Mouse (Mus musculus) kidney, postnatal 0 days (tissue): Measurements from ENCODE around the gene Ppargc1a. TPM values are rescaled to one million over a fixed set of nuclear protein-coding genes. Genes with fewer than 3 reads are reported as not detected.
A peak's percentile ranks its signal among the peaks of the same experiment; 100 is the strongest.

Experiments used
- ATAC-seq: fragments of 200-750 bp; cut with Nextera tagmentation; replicated peaks from 2 replicates; pipeline ENCODE4 v1.8.0; 2017; ENCODE audit warnings: low read depth, moderate number of reproducible peaks, moderate TSS enrichment, moderate library complexity; ENCODE audit not compliant: low FRiP score
- DNase-seq: peaks from one replicate; pipeline ENCODE4 v3.0.0-alpha.2; 2016; ENCODE audit warnings: low spot score
- H3K27ac ChIP-seq: fragments of 300-500 bp; sonication (generic); 2 replicates; pipeline ENCODE4 v1.5.1; 2014; ENCODE audit warnings: mild to moderate bottlenecking
- H3K27me3 ChIP-seq: fragments of 300-500 bp; sonication (generic); 2 replicates; pipeline ENCODE4 v1.6.1; 2014; ENCODE audit warnings: low read length, mixed read lengths; ENCODE audit not compliant: insufficient read depth
- H3K36me3 ChIP-seq: fragments of 300-500 bp; sonication (generic); 2 replicates; pipeline ENCODE4 v1.6.1; 2014; ENCODE audit warnings: low read length, mixed read lengths; ENCODE audit not compliant: insufficient read depth
- H3K4me1 ChIP-seq: fragments of 300-500 bp; sonication (generic); replicated peaks from 2 replicates; pipeline ENCODE4 v1.6.1; 2014; ENCODE audit warnings: antibody characterized with exemption, low read length, mixed read lengths; ENCODE audit not compliant: insufficient read depth
- H3K4me2 ChIP-seq: fragments of 300-500 bp; sonication (generic); 2 replicates; pipeline ENCODE4 v1.6.1; 2014; ENCODE audit warnings: mild to moderate bottlenecking, low read length, moderate library complexity, mixed read lengths
- H3K4me3 ChIP-seq: fragments of 300-500 bp; sonication (generic); replicated peaks from 2 replicates; pipeline ENCODE4 v1.5.1; 2014; ENCODE audit warnings: low read depth, low read length
- H3K9ac ChIP-seq: fragments of 300-500 bp; sonication (generic); 2 replicates; pipeline ENCODE4 v1.6.1; 2014; ENCODE audit warnings: low read depth, low read length
- H3K9me3 ChIP-seq: fragments of 300-500 bp; sonication (generic); replicated peaks from 2 replicates; pipeline ENCODE4 v1.6.1; 2016; ENCODE audit warnings: low read length, inconsistent platforms, mixed read lengths
- CTCF ChIP-seq: IDR thresholded peaks from 2 replicates; pipeline ENCODE4 v1.5.1; 2016; ENCODE audit warnings: antibody characterized with exemption, low read depth, mild to moderate bottlenecking, moderate library complexity
- WGBS: fragments of 180-500 bp; shearing (Covaris S2); extraction: QIAGEN DNeasy Blood & Tissue Kit; methylation state at CpG from one replicate; pipeline ENCODE4 v1.1.7; 2014; 5-methylcytosine and 5-hydroxymethylcytosine counted together
- polyA plus RNA-seq: library from polyadenylated mRNA; unstranded; fragments of >200 nt; fragmentation: Nextera tagmentation; extraction: Ambion mirVana; gene quantifications from 2 replicates; pipeline ENCODE4 v1.2.1, GENCODE M21; 2015

The Ppargc1a gene
- polyA plus RNA-seq, 1 experiment from 2014 or later: 30.1 TPM

DNA sequence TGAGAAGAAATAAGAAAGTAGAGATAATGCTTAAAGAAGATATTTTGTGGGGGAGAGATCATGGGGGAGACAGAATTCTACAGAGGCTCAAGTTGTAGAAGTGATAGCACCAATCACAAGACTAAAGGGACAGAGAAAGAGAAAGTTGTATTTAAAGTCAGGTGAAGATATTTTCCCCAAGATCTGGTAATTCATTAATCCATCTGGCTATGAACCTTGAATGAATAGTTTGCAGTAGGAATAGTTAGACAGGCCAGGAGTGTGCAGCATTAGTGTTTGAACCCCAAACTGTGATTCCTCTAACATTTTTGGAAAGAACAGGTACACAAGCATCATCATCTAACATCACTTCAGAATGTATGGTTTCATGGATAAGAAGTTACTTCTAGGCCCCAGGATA is 28.0 kb downstream of the Ppargc1a start:
- no peaks in the 10 kb centered on the region for H3K9me3 ChIP-seq
- ATAC-seq: no peak
- H3K27ac ChIP-seq: no peak overlapping the region
- H3K9ac ChIP-seq: no peak overlapping the region
- H3K4me3 ChIP-seq: no peak overlapping the region
- no peak for DNase-seq
- no peaks in the 10 kb centered on the region for H3K4me1 ChIP-seq
- no peaks in the 10 kb centered on the region for H3K36me3 ChIP-seq
- H3K27me3 ChIP-seq: no peaks in the 10 kb centered on the region
- H3K4me2 ChIP-seq: no peak overlapping the region
- TF ChIP-seq CTCF: no peak

DNA sequence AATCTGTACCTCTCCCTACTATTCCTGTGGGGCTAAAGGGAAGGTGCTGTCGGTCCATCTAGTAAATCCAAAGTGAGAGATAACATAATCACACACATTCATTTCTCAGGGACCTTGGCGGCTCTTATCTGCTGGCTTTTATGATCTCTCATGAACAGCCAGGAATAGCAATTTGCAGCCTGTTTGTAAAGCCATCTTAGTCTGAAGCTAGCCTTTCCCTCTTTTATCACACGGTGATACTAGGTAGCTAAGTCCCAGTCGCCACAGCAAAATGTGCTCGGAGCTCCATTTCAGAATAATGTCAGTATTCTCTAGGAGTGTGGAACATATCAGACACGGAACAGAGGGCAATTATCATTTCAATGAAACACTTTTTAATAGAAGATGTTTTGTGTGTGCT is 29.2 kb downstream of the Ppargc1a start:
- H3K36me3 ChIP-seq: no peaks in the 10 kb centered on the region
- no peak overlapping the region for H3K4me3 ChIP-seq
- no peak for TF ChIP-seq CTCF
- no peaks in the 10 kb centered on the region for H3K27me3 ChIP-seq
- no peak overlapping the region for H3K27ac ChIP-seq
- no peak for ATAC-seq
- no peak for DNase-seq
- H3K9ac ChIP-seq: no peak overlapping the region
- H3K9me3 ChIP-seq: no peaks in the 10 kb centered on the region
- H3K4me2 ChIP-seq: no peak overlapping the region
- WGBS: 82% methylated on average over 6 of the region's 6 CpGs
- no peaks in the 10 kb centered on the region for H3K4me1 ChIP-seq

DNA sequence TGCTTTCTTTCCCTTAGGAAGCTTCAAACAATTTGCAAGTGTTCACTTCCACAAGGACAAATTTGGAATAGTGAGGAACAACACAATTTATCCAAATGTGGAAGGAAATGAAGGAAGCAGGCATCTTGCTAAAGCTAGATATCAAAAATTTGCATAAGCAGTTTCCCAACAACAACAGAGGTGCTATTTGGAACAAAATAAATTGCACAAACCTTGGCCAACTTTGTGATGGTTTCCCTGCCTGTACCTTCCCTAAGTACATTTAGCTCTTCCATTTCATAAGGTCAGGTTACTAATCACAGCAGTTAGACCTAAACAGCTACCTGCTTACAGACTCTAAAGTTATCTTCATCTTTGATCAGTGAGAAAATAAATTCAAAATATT is 29.9 kb downstream of the Ppargc1a start:
- Histone ChIP-seq H3K27me3 (no peaks in the 10 kb centered on the region), H3K4me3 (no peak overlapping the region), H3K4me1 (no peaks in the 10 kb centered on the region), H3K27ac (0 out of 2 replicates have a peak overlapping the region, but pooled peaks have one; percentile 8), H3K4me2 (no peak overlapping the region), H3K9ac (no peak overlapping the region), H3K9me3 (no peaks in the 10 kb centered on the region), H3K36me3 (no peaks in the 10 kb centered on the region)
- ATAC-seq (no peak), DNase-seq (no peak)
- TF ChIP-seq CTCF: no peak

DNA sequence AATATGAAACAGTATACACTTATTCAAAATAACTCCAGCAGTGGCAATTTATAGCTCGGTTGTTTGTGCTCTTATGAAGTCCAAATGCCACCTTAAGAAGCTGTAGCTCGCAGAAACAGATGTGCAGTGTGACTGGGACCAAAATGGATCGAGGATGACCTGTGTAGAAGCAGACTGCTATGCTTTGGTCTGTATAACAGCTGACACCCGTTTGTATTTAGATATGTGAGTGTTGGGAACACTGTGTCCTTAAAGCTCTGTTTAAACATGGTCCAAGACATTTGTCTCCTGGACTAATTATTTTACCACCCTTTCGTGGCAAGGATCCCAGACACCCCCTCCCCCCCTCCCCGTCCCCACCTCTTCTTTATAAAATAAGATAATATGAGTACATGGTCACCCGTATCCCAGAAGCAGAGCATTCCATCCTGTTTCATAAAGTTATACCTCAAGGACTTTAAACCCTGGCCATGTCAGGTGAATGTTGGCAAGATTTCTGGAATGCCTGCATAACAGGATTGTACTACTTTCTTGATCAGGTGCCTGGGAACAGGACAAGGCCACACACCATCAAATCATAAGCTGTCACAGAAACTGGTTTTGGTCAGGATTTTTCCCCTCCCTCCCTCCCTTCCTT is 30.4 kb downstream of the Ppargc1a start:
- H3K27me3 ChIP-seq: no peaks in the 10 kb centered on the region
- H3K4me3 ChIP-seq: no peak overlapping the region
- TF ChIP-seq CTCF: no peak
- no peak overlapping the region for H3K9ac ChIP-seq
- no peaks in the 10 kb centered on the region for H3K9me3 ChIP-seq
- no peaks in the 10 kb centered on the region for H3K4me1 ChIP-seq
- peak; percentile 17 for DNase-seq
- H3K27ac ChIP-seq: peak overlapping the region; percentile 47; the same call in 1 of the 2 replicates
- peak; percentile 59; the same call in 1 of the 2 replicates for ATAC-seq
- WGBS: 54% methylated on average over 7 of the region's 7 CpGs
- no peaks in the 10 kb centered on the region for H3K36me3 ChIP-seq
- no peak overlapping the region for H3K4me2 ChIP-seq

DNA sequence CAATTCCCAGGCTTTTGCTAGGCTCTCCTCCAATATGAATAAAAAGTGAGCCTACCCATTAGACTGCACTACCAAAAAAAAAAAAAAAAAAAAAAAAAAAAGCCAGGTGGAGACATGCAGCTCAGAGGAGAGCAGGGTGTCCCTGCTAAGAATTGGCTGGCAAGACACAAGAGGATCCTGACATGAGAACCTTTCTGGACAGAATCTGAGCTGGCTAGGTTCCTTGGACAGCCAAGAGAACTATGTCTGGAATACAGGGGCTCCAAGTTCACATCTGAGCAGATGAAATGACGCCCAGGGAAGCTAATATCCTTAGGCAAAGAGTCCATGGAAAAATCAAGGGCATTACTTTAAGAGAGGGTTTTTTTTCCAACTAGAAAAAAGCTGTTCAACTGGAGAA is 33.1 kb downstream of the Ppargc1a start:
- no peak for ATAC-seq
- H3K9me3 ChIP-seq: no peaks in the 10 kb centered on the region
- TF ChIP-seq CTCF: no peak

DNA sequence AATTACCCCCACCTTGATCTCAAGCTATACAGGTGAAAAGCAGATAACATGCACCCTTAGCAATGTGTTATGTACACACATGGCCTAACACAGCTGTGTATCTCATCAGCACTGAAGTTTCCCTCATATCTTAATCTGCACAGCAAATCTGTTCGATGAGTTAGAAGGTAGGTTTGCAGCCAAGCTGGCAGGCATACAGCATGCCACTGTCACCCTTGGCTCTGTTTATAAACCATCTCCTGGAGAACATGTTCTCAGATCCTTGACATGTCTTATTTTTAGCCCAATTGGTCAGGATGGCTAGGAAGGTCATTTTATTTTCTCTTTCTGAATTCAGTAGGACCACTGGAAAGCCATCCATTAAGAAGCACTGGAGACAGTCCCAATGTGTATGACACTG is 36.2 kb downstream of the Ppargc1a start:
- Histone ChIP-seq H3K36me3 (no peaks in the 10 kb centered on the region), H3K9ac (no peak overlapping the region), H3K27ac (no peak overlapping the region), H3K27me3 (no peaks in the 10 kb centered on the region), H3K4me3 (no peak overlapping the region), H3K9me3 (no peaks in the 10 kb centered on the region), H3K4me1 (no peaks in the 10 kb centered on the region), H3K4me2 (no peak overlapping the region)
- 89% methylated on average over 1 of the region's 1 CpGs for WGBS
- ATAC-seq: no peak
- TF ChIP-seq CTCF: no peak
- DNase-seq: no peak

More for the DNA sequence above, 33.1 kb downstream of the Ppargc1a start:
- 74% methylated on average over 1 of the region's 1 CpGs for WGBS
- no peak overlapping the region for H3K27ac ChIP-seq
- H3K27me3 ChIP-seq: no peaks in the 10 kb centered on the region
- H3K4me3 ChIP-seq: no peak overlapping the region
- no peak overlapping the region for H3K4me2 ChIP-seq
- H3K4me1 ChIP-seq: no peaks in the 10 kb centered on the region
- DNase-seq: no peak
- H3K9ac ChIP-seq: no peak overlapping the region
- no peaks in the 10 kb centered on the region for H3K36me3 ChIP-seq

DNA sequence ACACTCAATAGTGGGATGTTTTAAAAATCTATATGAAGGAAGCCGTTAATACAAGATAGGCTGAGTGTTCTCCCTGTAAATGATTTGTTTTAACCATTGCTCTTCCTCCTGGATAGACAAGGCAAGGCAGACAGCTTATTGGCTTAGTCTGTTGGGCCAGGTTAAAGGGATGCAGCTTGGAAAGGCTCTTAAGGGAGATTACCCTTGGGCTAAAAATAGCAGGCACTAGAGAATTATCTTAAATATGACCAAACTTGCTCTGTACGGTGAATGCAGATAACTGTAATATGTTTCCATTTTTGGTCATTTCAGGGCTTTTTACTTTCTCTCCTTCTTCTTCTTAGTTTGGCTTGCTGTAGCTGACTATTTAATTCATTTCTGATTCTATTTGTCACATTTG is 38.1 kb downstream of the Ppargc1a start:
- ATAC-seq: no peak
- no peak for DNase-seq
- H3K36me3 ChIP-seq: no peaks in the 10 kb centered on the region
- H3K9me3 ChIP-seq: no peaks in the 10 kb centered on the region
- no peak overlapping the region for H3K4me2 ChIP-seq
- WGBS: 62% methylated on average over 2 of the region's 2 CpGs
- TF ChIP-seq CTCF: no peak
- H3K27me3 ChIP-seq: no peaks in the 10 kb centered on the region
- no peak overlapping the region for H3K27ac ChIP-seq
- no peak overlapping the region for H3K9ac ChIP-seq
- no peaks in the 10 kb centered on the region for H3K4me1 ChIP-seq
- H3K4me3 ChIP-seq: no peak overlapping the region
